Mouse (Mus musculus) hindbrain, embryonic 15.5 days (tissue): ENCODE data around the gene Prkce. TPM values are rescaled to one million over a fixed set of nuclear protein-coding genes. Genes with fewer than 3 reads are reported as not detected.

Source experiments
- ATAC-seq: fragments of 200-750 bp; cut with Nextera tagmentation; 2 replicates; pipeline ENCODE4 v1.8.0; 2017; ENCODE audit warnings: low read depth, moderate number of reproducible peaks, moderate TSS enrichment; ENCODE audit not compliant: low FRiP score
- H3K27ac ChIP-seq: fragments of 300-500 bp; sonication (generic); replicated peaks from 2 replicates; pipeline ENCODE4 v1.5.1; 2015; ENCODE audit warnings: mild to moderate bottlenecking, inconsistent platforms
- H3K27me3 ChIP-seq: fragments of 300-500 bp; sonication (generic); 2 replicates; pipeline ENCODE4 v1.6.1; 2015; ENCODE audit warnings: control low read depth, inconsistent platforms
- H3K36me3 ChIP-seq: fragments of 300-500 bp; sonication (generic); 2 replicates; pipeline ENCODE4 v1.6.1; 2015; ENCODE audit warnings: control low read depth, inconsistent platforms
- H3K4me1 ChIP-seq: fragments of 300-500 bp; sonication (generic); replicated peaks from 2 replicates; pipeline ENCODE4 v1.6.1; 2015; ENCODE audit warnings: control low read depth, inconsistent platforms
- H3K4me2 ChIP-seq: fragments of 300-500 bp; sonication (generic); 2 replicates; pipeline ENCODE4 v1.6.1; 2015; ENCODE audit warnings: moderate library complexity, mild to moderate bottlenecking, inconsistent platforms
- H3K4me3 ChIP-seq: fragments of 300-500 bp; sonication (generic); 2 replicates; pipeline ENCODE4 v1.5.1; 2015; ENCODE audit warnings: mild to moderate bottlenecking, inconsistent platforms
- H3K9ac ChIP-seq: fragments of 300-500 bp; sonication (generic); 2 replicates; pipeline ENCODE4 v1.6.1; 2015; ENCODE audit warnings: inconsistent platforms
- H3K9me3 ChIP-seq: fragments of 300-500 bp; sonication (generic); 2 replicates; pipeline ENCODE4 v1.6.1; 2016; ENCODE audit warnings: control low read depth, inconsistent platforms
- WGBS: fragments of 180-500 bp; shearing (Covaris S2); methylation state at CpG from one replicate; pipeline ENCODE4 v1.1.7; 2015; 5-methylcytosine and 5-hydroxymethylcytosine counted together
- polyA plus RNA-seq: library from polyadenylated mRNA; unstranded; fragments of >200 nt; fragmentation: Nextera tagmentation; extraction: Ambion mirVana; gene quantifications from 2 replicates; pipeline ENCODE4 v1.2.1, GENCODE M21; 2015

Prkce gene
- polyA plus RNA-seq, 1 experiment from 2014 or later, result 45.7 TPM

- no peak for ATAC-seq
- Histone ChIP-seq H3K9ac (no peak overlapping the region), H3K36me3 (no peaks in the 10 kb centered on the region), H3K4me3 (no peak overlapping the region), H3K27me3 (no peaks in the 10 kb centered on the region), H3K9me3 (no peaks in the 10 kb centered on the region), H3K4me2 (no peak overlapping the region), H3K27ac (no peak overlapping the region), H3K4me1 (peaks cover 23% of the 10 kb centered on the region)
- WGBS, result 91% methylated on average over 8 of the region's 8 CpGs
Observed at GRCm38 (mm10) chr17:86228850-86229249, 61.3 kb downstream of the Prkce start.

GRCm38 (mm10) chr17:86230141-86230633, 62.6 kb downstream of the Prkce start:
- no peaks in the 10 kb centered on the region for H3K27me3 ChIP-seq
- no peak overlapping the region for H3K4me3 ChIP-seq
- no peak for ATAC-seq
- H3K9me3 ChIP-seq, result no peaks in the 10 kb centered on the region
- H3K4me1 ChIP-seq, result peaks cover 30% of the 10 kb centered on the region
- whole genome bisulfite sequencing, result 88% methylated on average over 16 of the region's 16 CpGs
- no peaks in the 10 kb centered on the region for H3K36me3 ChIP-seq
- H3K9ac ChIP-seq, result no peak overlapping the region
- no peak overlapping the region for H3K4me2 ChIP-seq
- no peak overlapping the region for H3K27ac ChIP-seq

- no peaks in the 10 kb centered on the region for H3K9me3 ChIP-seq
- H3K27me3 ChIP-seq, result no peaks in the 10 kb centered on the region
- H3K4me2 ChIP-seq, result no peak overlapping the region
- WGBS, result 60% methylated on average over 12 of the region's 12 CpGs
- H3K4me3 ChIP-seq, result no peak overlapping the region
- H3K9ac ChIP-seq, result no peak overlapping the region
- peak overlapping the region; percentile 58 for H3K27ac ChIP-seq
- H3K4me1 ChIP-seq, result peaks cover 29% of the 10 kb centered on the region
- peak; percentile 77 for ATAC-seq
- no peaks in the 10 kb centered on the region for H3K36me3 ChIP-seq
Observed at GRCm38 (mm10) chr17:86231741-86232179, 64.2 kb downstream of the Prkce start.

- ATAC-seq, result no peak
- H3K36me3 ChIP-seq, result no peaks in the 10 kb centered on the region
- no peaks in the 10 kb centered on the region for H3K9me3 ChIP-seq
- H3K27ac ChIP-seq, result peak overlapping the region; percentile 58
- H3K27me3 ChIP-seq, result no peaks in the 10 kb centered on the region
- 79% methylated on average over 4 of the region's 4 CpGs for WGBS
- H3K4me3 ChIP-seq, result no peak overlapping the region
- no peak overlapping the region for H3K9ac ChIP-seq
- H3K4me2 ChIP-seq, result no peak overlapping the region
- peaks cover 31% of the 10 kb centered on the region for H3K4me1 ChIP-seq
Observed at GRCm38 (mm10) chr17:86232248-86232647, 64.7 kb downstream of the Prkce start.

- no peak overlapping the region for H3K4me2 ChIP-seq
Observed at GRCm38 (mm10) chr17:86234587-86235150, 67.1 kb downstream of the Prkce start.

GRCm38 (mm10) chr17:86236026-86236712, 68.6 kb downstream of the Prkce start:
- Histone ChIP-seq H3K27me3 (no peaks in the 10 kb centered on the region), H3K4me3 (no peak overlapping the region), H3K4me1 (peaks cover 31% of the 10 kb centered on the region), H3K36me3 (no peaks in the 10 kb centered on the region), H3K27ac (no peak overlapping the region), H3K9me3 (no peaks in the 10 kb centered on the region), H3K9ac (no peak overlapping the region), H3K4me2 (no peak overlapping the region)
- no peak for ATAC-seq
- 81% methylated on average over 10 of the region's 10 CpGs for WGBS

More at GRCm38 (mm10) chr17:86234587-86235150, 67.1 kb downstream of the Prkce start:
- no peak overlapping the region for H3K9ac ChIP-seq
- 0 out of 2 replicates have a peak, but pooled peaks have one; percentile 44 for ATAC-seq
- 48% methylated on average over 9 of the region's 9 CpGs for WGBS
- no peaks in the 10 kb centered on the region for H3K36me3 ChIP-seq
- no peak overlapping the region; the same call in 1 of the 2 replicates for H3K27ac ChIP-seq
- H3K9me3 ChIP-seq, result no peaks in the 10 kb centered on the region
- H3K4me3 ChIP-seq, result no peak overlapping the region
- peaks cover 32% of the 10 kb centered on the region for H3K4me1 ChIP-seq
- H3K27me3 ChIP-seq, result no peaks in the 10 kb centered on the region

- Histone ChIP-seq H3K27me3 (no peaks in the 10 kb centered on the region), H3K4me2 (no peak overlapping the region), H3K9me3 (no peaks in the 10 kb centered on the region), H3K9ac (no peak overlapping the region), H3K4me1 (peaks cover 22% of the 10 kb centered on the region), H3K36me3 (no peaks in the 10 kb centered on the region), H3K27ac (no peak overlapping the region), H3K4me3 (no peak overlapping the region)
- ATAC-seq, result peak; percentile 72
- WGBS, result 86% methylated on average over 16 of the region's 16 CpGs
Observed at GRCm38 (mm10) chr17:86236861-86237763, 69.5 kb downstream of the Prkce start.

GRCm38 (mm10) chr17:86242291-86242690, 74.7 kb downstream of the Prkce start:
- H3K27ac ChIP-seq, result no peak overlapping the region
- 95% methylated on average over 9 of the region's 9 CpGs for WGBS
- ATAC-seq, result no peak
- no peaks in the 10 kb centered on the region for H3K27me3 ChIP-seq
- H3K9ac ChIP-seq, result no peak overlapping the region
- H3K4me2 ChIP-seq, result no peak overlapping the region
- H3K9me3 ChIP-seq, result no peaks in the 10 kb centered on the region
- H3K4me1 ChIP-seq, result peaks cover 2% of the 10 kb centered on the region
- no peaks in the 10 kb centered on the region for H3K36me3 ChIP-seq
- H3K4me3 ChIP-seq, result no peak overlapping the region

- H3K4me3 ChIP-seq, result no peak overlapping the region
- H3K4me2 ChIP-seq, result no peak overlapping the region
- no peaks in the 10 kb centered on the region for H3K4me1 ChIP-seq
- ATAC-seq, result no peak
- H3K9me3 ChIP-seq, result no peaks in the 10 kb centered on the region
- WGBS, result 85% methylated on average over 16 of the region's 16 CpGs
- H3K36me3 ChIP-seq, result no peaks in the 10 kb centered on the region
- H3K27ac ChIP-seq, result no peak overlapping the region
- no peaks in the 10 kb centered on the region for H3K27me3 ChIP-seq
- H3K9ac ChIP-seq, result no peak overlapping the region
Observed at GRCm38 (mm10) chr17:86243109-86243527, 75.5 kb downstream of the Prkce start.

- WGBS, result 94% methylated on average over 5 of the region's 5 CpGs
Observed at GRCm38 (mm10) chr17:86244397-86244796, 76.8 kb downstream of the Prkce start.

GRCm38 (mm10) chr17:86248832-86249231, 81.2 kb downstream of the Prkce start:
- no peak overlapping the region for H3K27ac ChIP-seq

More at GRCm38 (mm10) chr17:86244397-86244796, 76.8 kb downstream of the Prkce start:
- no peak for ATAC-seq
- Histone ChIP-seq H3K9me3 (no peaks in the 10 kb centered on the region), H3K27ac (no peak overlapping the region), H3K4me1 (no peaks in the 10 kb centered on the region), H3K4me3 (no peak overlapping the region), H3K4me2 (no peak overlapping the region), H3K27me3 (no peaks in the 10 kb centered on the region), H3K36me3 (no peaks in the 10 kb centered on the region), H3K9ac (no peak overlapping the region)

More at GRCm38 (mm10) chr17:86248832-86249231, 81.2 kb downstream of the Prkce start:
- Histone ChIP-seq H3K9ac (no peak overlapping the region), H3K27me3 (no peaks in the 10 kb centered on the region), H3K4me3 (no peak overlapping the region), H3K9me3 (no peaks in the 10 kb centered on the region), H3K4me1 (peaks cover 24% of the 10 kb centered on the region), H3K36me3 (no peaks in the 10 kb centered on the region), H3K4me2 (no peak overlapping the region)
- 96% methylated on average over 8 of the region's 8 CpGs for WGBS
- no peak for ATAC-seq
